Mouse (Mus musculus) left cerebral cortex, adult 2 months (tissue): ENCODE measurements around the gene Meis2. TPM values are rescaled to one million over a fixed set of nuclear protein-coding genes. Genes with fewer than 3 reads are reported as not detected.

Experiments used
- DNase-seq, 2 experiments: peaks; one replicate each; pipeline ENCODE4 v3.0.0; 2021 to 2022; ENCODE audit warnings: low spot score in 2 of 2, mixed read lengths in 1 of 2; ENCODE audit errors: extremely low spot score in 1 of 2
- H3K27ac ChIP-seq: fragments of 200-600 bp; 2 replicates; pipeline ENCODE4 v1.8.1; 2022
- H3K4me3 ChIP-seq: fragments of 200-600 bp; 2 replicates; pipeline ENCODE4 v1.8.1; 2022
- CTCF ChIP-seq: fragments of 200-600 bp; IDR thresholded peaks from 2 replicates; pipeline ENCODE4 v1.8.1; 2022; ENCODE audit warnings: antibody characterized with exemption, mild to moderate bottlenecking, moderate library complexity
- intact Hi-C: fragments of 180-260 bp; cut with DNase I; formaldehyde crosslinking; loops from one replicate; pipeline ENCODE4 v1.15.1; 2025
- total RNA-seq, 2 experiments: library from RNA; stranded (reverse); gene quantifications; 2 replicates each; pipeline ENCODE4 v1.2.3; 2021

Meis2 gene
- total RNA-seq, 2 experiments from 2014 or later, result 110 to 116 TPM

DNA sequence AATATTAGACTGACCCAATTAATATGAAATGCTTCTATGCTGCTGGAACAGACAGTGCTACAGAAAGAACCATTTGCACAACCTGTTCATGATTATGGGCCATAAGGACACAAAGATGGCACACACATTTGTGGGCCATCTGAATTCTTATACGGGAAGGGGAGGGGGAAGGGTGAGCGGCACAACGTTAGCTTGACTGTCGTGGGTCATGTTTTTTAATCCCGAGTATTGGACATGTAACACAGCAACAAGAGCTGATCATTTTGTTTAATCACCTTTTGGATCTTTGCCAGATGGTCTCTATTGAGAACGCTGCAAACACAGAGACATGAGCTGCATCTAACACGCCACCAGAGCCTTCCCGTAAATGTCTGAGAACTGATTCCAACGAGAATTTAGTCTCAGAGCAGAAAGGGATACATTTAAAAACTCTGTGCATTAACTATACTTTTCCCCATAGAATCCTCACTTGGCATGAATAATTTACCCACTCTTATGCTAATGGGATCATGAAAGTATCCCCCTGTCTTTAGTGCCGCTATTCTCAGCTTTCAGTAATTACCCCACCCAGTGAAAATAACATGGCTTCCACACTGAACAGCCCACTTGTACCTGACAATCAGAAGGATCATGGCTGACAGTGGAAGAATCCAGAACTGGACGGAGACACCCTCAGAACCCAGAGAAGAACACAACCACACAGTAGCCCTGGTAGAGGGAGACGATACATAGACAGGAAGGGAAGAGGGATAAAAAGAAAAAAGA is 22.5 kb downstream of the Meis2 start:
- intact Hi-C loops, result no loop called here
- TF ChIP-seq CTCF, result no peak
- no peak overlapping the region for H3K4me3 ChIP-seq
- no peak overlapping the region for H3K27ac ChIP-seq
- DNase-seq, result no peak

DNA sequence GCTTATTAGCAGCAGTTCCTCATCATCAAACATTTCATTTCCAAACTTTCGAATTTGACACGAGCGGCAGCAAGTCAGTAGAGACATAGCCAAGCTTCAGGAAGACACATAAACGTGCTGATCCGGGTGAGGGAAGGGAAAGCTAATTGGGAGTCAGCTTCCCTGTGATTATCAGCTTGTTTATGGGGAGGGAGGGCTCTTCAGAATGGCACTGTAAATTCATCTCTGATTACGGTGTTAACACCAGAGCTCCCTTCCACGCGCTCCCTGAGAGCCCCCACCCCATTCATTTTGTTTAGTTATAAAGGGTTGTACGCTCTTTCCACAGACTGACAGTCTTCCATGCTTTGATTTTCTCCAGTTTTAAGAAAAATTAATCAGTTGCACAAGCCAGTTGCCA is 23.2 kb downstream of the Meis2 start:
- TF ChIP-seq CTCF, result no peak
- no peak for DNase-seq
- Histone ChIP-seq H3K4me3 (no peak overlapping the region), H3K27ac (no peak overlapping the region)
- intact Hi-C loops, result no loop called here

DNA sequence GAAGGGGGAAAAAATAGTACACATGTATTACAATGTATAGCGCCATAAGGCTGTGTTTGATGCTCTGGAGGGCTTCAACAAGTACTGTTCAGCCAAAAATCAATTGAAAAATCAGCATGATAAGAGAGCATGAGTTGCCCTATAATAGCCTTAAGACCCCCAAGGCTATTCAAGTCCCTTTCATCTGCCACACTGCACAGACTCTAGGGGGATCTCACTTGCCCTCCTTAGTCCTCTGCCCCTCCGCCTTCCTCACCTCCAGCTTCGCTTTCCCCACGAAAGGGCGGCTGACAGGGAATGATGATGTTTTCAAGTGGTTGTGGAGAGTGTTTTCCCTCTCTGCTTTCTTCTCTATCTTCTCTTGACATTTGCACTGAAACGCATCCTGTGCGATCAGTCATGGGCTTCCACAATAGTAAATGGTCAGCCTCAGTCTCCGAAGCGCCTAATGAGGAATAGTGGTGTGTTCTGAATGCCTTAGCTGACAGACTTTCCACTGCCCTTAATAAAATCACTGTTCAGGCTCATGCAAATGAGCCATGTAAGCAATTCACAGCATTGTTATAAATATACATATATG is 23.9 kb downstream of the Meis2 start:
- intact Hi-C loops, result no loop called here
- Histone ChIP-seq H3K27ac (no peak overlapping the region), H3K4me3 (no peak overlapping the region)
- no peak for DNase-seq
- TF ChIP-seq CTCF, result no peak

DNA sequence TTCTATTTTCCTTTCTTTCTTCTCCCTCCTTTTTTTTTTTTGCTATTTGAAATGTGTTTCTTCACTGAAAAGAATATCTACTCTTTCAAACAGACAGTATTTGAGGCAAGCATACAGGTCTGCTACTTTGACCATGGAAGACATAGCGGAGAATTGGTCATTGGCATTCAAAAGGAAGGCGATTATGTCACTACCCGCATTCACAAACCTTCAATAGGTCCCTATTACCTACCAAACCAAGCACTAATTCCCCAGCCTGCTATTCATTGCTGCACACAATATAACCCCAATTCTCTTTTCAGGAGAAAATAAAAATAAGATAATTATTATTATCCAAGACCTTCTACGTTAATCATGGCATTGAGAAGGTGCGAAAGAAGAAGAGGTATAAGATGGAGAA is 30.3 kb downstream of the Meis2 start:
- no peak for DNase-seq
- H3K27ac ChIP-seq, result no peak overlapping the region
- TF ChIP-seq CTCF, result no peak
- intact Hi-C loops, result no loop called here
- no peak overlapping the region for H3K4me3 ChIP-seq

DNA sequence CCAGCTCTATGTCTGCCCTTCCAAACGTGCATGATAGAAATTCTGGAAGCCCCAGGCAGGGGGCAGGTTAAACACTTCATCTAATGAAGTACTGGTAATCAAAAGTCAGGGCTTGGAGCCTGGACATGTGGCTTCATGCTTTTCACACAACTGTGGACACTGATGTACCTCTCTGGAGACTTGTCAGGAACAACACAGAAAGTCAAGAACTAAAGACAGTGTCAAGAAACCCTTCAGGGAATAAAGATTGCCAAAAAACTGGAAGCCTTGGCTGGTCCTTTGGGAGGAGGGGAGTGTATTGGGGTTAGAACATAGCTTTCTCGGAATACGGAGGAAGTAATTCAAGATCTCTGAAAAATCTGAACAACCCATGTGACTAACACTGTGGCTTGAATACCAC is 37.5 kb downstream of the Meis2 start:
- Histone ChIP-seq H3K4me3 (no peak overlapping the region), H3K27ac (no peak overlapping the region)
- TF ChIP-seq CTCF, result no peak
- DNase-seq, result no peak
- intact Hi-C loops, result no loop called here

GRCm38 (mm10) chr2:116022876-116023275 is 42.8 kb downstream of the Meis2 start:
- DNase-seq, result no peak
- TF ChIP-seq CTCF, result no peak
- Histone ChIP-seq H3K4me3 (no peak overlapping the region), H3K27ac (no peak overlapping the region)
- intact Hi-C loops, result no loop called here

DNA sequence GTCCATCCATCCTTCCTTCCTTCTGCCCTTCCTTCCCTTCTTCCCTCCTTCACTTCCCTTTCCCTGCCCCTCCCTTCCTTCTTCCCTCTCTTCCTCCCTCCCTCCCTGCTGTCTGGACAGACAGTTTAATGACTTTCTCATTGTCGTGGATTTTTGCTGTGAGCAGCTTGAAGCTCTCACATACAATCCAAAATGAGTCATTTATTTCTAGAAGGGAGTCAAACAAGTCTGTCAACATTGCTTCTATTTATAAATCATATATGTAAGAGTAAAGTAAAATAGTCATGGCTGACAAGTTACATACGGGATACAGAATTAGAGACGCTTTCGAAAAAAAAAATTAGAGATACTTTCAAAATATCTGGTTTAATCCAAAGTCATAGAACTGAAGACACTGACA is 43.7 kb downstream of the Meis2 start:
- TF ChIP-seq CTCF, result no peak
- Histone ChIP-seq H3K4me3 (no peak overlapping the region), H3K27ac (no peak overlapping the region)
- DNase-seq, result no peak
- intact Hi-C loops, result no loop called here

- Histone ChIP-seq H3K4me3 (no peak overlapping the region), H3K27ac (no peak overlapping the region)
- intact Hi-C loops, result no loop called here
- TF ChIP-seq CTCF, result no peak
- no peak for DNase-seq
Observed at GRCm38 (mm10) chr2:116021046-116021445, 44.6 kb downstream of the Meis2 start.

DNA sequence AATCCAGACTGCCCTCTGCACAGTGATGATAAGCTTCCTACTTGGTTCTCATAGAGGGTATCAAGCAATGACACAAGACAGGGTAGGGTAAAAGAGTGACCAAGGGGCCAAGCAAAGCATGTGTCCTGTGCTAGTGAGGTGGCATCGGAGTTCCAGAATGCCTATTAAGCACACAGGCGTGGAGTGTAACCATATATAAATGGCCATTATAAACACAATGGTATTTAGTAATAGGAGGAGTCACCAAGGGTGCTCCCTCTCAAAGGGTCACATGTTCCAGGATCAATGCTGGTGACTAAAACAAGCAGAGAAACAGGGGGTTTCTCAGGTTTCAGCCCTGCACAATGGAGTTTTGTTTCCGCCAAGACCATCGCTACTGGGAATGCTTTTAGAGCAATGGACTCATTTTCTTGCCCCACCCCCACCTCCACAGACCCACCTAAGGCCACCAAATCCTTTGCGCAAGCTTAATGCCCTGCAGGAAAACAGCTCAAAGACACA is 45.1 kb downstream of the Meis2 start:
- TF ChIP-seq CTCF, result no peak
- no peak overlapping the region for H3K4me3 ChIP-seq
- intact Hi-C loops, result no loop called here

GRCm38 (mm10) chr2:116019959-116020358 is 45.7 kb downstream of the Meis2 start:
- no peak overlapping the region for H3K27ac ChIP-seq

More for the DNA sequence above, 45.1 kb downstream of the Meis2 start:
- DNase-seq, result no peak
- no peak overlapping the region for H3K27ac ChIP-seq

GRCm38 (mm10) chr2:116019466-116019794 is 46.2 kb downstream of the Meis2 start:
- no peak overlapping the region for H3K4me3 ChIP-seq
- no peak overlapping the region for H3K27ac ChIP-seq
- intact Hi-C loops, result no loop called here
- DNase-seq, result no peak
- no peak for TF ChIP-seq CTCF

More at GRCm38 (mm10) chr2:116019959-116020358, 45.7 kb downstream of the Meis2 start:
- no peak overlapping the region for H3K4me3 ChIP-seq
- intact Hi-C loops, result no loop called here
- DNase-seq, result no peak
- no peak for TF ChIP-seq CTCF

GRCm38 (mm10) chr2:116018781-116019465 is 46.7 kb downstream of the Meis2 start:
- Histone ChIP-seq H3K27ac (no peak overlapping the region), H3K4me3 (no peak overlapping the region)
- DNase-seq, result no peak
- no peak for TF ChIP-seq CTCF
- intact Hi-C loops, result no loop called here

DNA sequence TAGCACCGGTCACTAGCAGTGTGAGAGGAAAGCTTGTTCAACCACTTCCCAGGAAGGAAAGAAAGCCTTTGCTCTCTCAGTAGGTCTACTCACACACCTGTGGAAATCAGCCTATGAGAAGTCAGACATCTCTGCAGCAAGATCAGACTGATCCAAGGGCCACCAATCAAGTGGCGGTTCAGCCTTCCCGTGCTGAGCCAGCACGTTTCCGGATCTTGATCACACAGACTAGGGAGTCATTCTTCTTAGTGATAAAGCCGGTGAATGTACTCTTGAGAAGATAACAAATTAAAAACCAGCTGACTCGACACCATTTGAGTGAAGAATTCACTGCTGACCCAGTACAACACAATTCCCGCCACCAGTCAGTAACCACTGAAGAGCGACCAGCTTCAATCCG is 50.1 kb downstream of the Meis2 start:
- intact Hi-C loops, result no loop called here
- Histone ChIP-seq H3K4me3 (no peak overlapping the region), H3K27ac (no peak overlapping the region)
- TF ChIP-seq CTCF, result no peak
- DNase-seq, result no peak
